In genomic region chr14:44384233-44384632, GRCm38 (mm10) we compare ENCODE assay signal across 42 mouse cellular contexts. TPM values are rescaled to one million over a fixed set of nuclear protein-coding genes. Genes with fewer than 3 reads are reported as not detected.
"Had no signal": no experiment of that assay in that cellular context is flagged by ENCODE, and none has a peak within 500 bp of the region (broad histone marks: within the 10 kb centered on the region; RNA-seq: fewer than 3 reads in every experiment).

No protein-coding gene starts in this region.

RNA-seq across cellular contexts. Expression of gene Gm8229, which starts 19.1 kb away (rescaled TPM):
- total RNA-seq: heart, postnatal 10 days; heart, postnatal 14 days; heart, postnatal 25 days; heart, postnatal 36 days; heart, postnatal 4 days; hematopoietic stem cell, adult 5-6 weeks; hindbrain, postnatal 0 days; layer of hippocampus, adult 18-20 months; layer of hippocampus, adult 2 months; layer of hippocampus, adult 8-10 months; layer of hippocampus, postnatal 10 days; layer of hippocampus, postnatal 14 days; layer of hippocampus, postnatal 25 days; layer of hippocampus, postnatal 36 days; left cerebral cortex, adult 18-20 months; left cerebral cortex, adult 2 months had no signal
- polyA plus RNA-seq: heart, embryonic 10.5 days; heart, embryonic 11.5 days; heart, embryonic 12.5 days; heart, embryonic 13.5 days; heart, embryonic 14.5 days; heart, embryonic 15.5 days; heart, embryonic 16.5 days; heart, postnatal 0 days; hindbrain, embryonic 10.5 days; hindbrain, embryonic 11.5 days; hindbrain, embryonic 12.5 days; hindbrain, embryonic 13.5 days; hindbrain, embryonic 14.5 days; hindbrain, embryonic 15.5 days; hindbrain, embryonic 16.5 days; hindbrain, postnatal 0 days; inflammation-experienced regulatory T-cells, adult 6 months; intestine, embryonic 14.5 days; intestine, embryonic 15.5 days; intestine, embryonic 16.5 days; intestine, postnatal 0 days; kidney, adult 2 months; kidney, embryonic 14.5 days; kidney, embryonic 15.5 days; kidney, embryonic 16.5 days; kidney, postnatal 0 days; large intestine, adult 2 months had no signal

RNA-seq across cellular contexts. Expression of gene Gm3371, which starts 26.3 kb away (rescaled TPM):
- total RNA-seq: heart, postnatal 10 days; heart, postnatal 14 days; heart, postnatal 25 days; heart, postnatal 36 days; heart, postnatal 4 days; hematopoietic stem cell, adult 5-6 weeks; hindbrain, postnatal 0 days; layer of hippocampus, adult 18-20 months; layer of hippocampus, adult 2 months; layer of hippocampus, adult 8-10 months; layer of hippocampus, postnatal 10 days; layer of hippocampus, postnatal 14 days; layer of hippocampus, postnatal 25 days; layer of hippocampus, postnatal 36 days; left cerebral cortex, adult 18-20 months; left cerebral cortex, adult 2 months had no signal
- polyA plus RNA-seq: heart, embryonic 10.5 days; heart, embryonic 11.5 days; heart, embryonic 12.5 days; heart, embryonic 13.5 days; heart, embryonic 14.5 days; heart, embryonic 15.5 days; heart, embryonic 16.5 days; heart, postnatal 0 days; hindbrain, embryonic 10.5 days; hindbrain, embryonic 11.5 days; hindbrain, embryonic 12.5 days; hindbrain, embryonic 13.5 days; hindbrain, embryonic 14.5 days; hindbrain, embryonic 15.5 days; hindbrain, embryonic 16.5 days; hindbrain, postnatal 0 days; inflammation-experienced regulatory T-cells, adult 6 months; intestine, embryonic 14.5 days; intestine, embryonic 15.5 days; intestine, embryonic 16.5 days; intestine, postnatal 0 days; kidney, adult 2 months; kidney, embryonic 14.5 days; kidney, embryonic 15.5 days; kidney, embryonic 16.5 days; kidney, postnatal 0 days; large intestine, adult 2 months had no signal

RNA-seq across cellular contexts. Expression of gene Gm5930, which starts 45.8 kb away (rescaled TPM):
- total RNA-seq: heart, postnatal 10 days; heart, postnatal 14 days; heart, postnatal 25 days; heart, postnatal 36 days; heart, postnatal 4 days; hematopoietic stem cell, adult 5-6 weeks; hindbrain, postnatal 0 days; layer of hippocampus, adult 18-20 months; layer of hippocampus, adult 2 months; layer of hippocampus, adult 8-10 months; layer of hippocampus, postnatal 10 days; layer of hippocampus, postnatal 14 days; layer of hippocampus, postnatal 25 days; layer of hippocampus, postnatal 36 days; left cerebral cortex, adult 18-20 months; left cerebral cortex, adult 2 months had no signal
- polyA plus RNA-seq: heart, embryonic 10.5 days; heart, embryonic 11.5 days; heart, embryonic 12.5 days; heart, embryonic 13.5 days; heart, embryonic 14.5 days; heart, embryonic 15.5 days; heart, embryonic 16.5 days; heart, postnatal 0 days; hindbrain, embryonic 10.5 days; hindbrain, embryonic 11.5 days; hindbrain, embryonic 12.5 days; hindbrain, embryonic 13.5 days; hindbrain, embryonic 14.5 days; hindbrain, embryonic 15.5 days; hindbrain, embryonic 16.5 days; hindbrain, postnatal 0 days; inflammation-experienced regulatory T-cells, adult 6 months; intestine, embryonic 14.5 days; intestine, embryonic 15.5 days; intestine, embryonic 16.5 days; intestine, postnatal 0 days; kidney, adult 2 months; kidney, embryonic 14.5 days; kidney, embryonic 15.5 days; kidney, embryonic 16.5 days; kidney, postnatal 0 days; large intestine, adult 2 months had no signal

RNA-seq across cellular contexts. Expression of gene Gm8232, which starts 49.2 kb away (rescaled TPM):
- total RNA-seq: heart, postnatal 10 days; heart, postnatal 14 days; heart, postnatal 25 days; heart, postnatal 36 days; heart, postnatal 4 days; hematopoietic stem cell, adult 5-6 weeks; hindbrain, postnatal 0 days; layer of hippocampus, adult 18-20 months; layer of hippocampus, adult 2 months; layer of hippocampus, adult 8-10 months; layer of hippocampus, postnatal 10 days; layer of hippocampus, postnatal 14 days; layer of hippocampus, postnatal 25 days; layer of hippocampus, postnatal 36 days; left cerebral cortex, adult 18-20 months; left cerebral cortex, adult 2 months had no signal
- polyA plus RNA-seq: heart, embryonic 10.5 days; heart, embryonic 11.5 days; heart, embryonic 12.5 days; heart, embryonic 13.5 days; heart, embryonic 14.5 days; heart, embryonic 15.5 days; heart, embryonic 16.5 days; heart, postnatal 0 days; hindbrain, embryonic 10.5 days; hindbrain, embryonic 11.5 days; hindbrain, embryonic 12.5 days; hindbrain, embryonic 13.5 days; hindbrain, embryonic 14.5 days; hindbrain, embryonic 15.5 days; hindbrain, embryonic 16.5 days; hindbrain, postnatal 0 days; inflammation-experienced regulatory T-cells, adult 6 months; intestine, embryonic 14.5 days; intestine, embryonic 15.5 days; intestine, embryonic 16.5 days; intestine, postnatal 0 days; kidney, adult 2 months; kidney, embryonic 14.5 days; kidney, embryonic 15.5 days; kidney, embryonic 16.5 days; kidney, postnatal 0 days; large intestine, adult 2 months had no signal
